Mouse (Mus musculus): ENCODE measurements around the gene Rxra.

The Rxra gene

GRCm38 (mm10) chr2:27791571-27791970 is 115.3 kb downstream of the Rxra start:
- ChIA-PET POLR2A (no interaction called here), CTCF (no interaction called here)

GRCm38 (mm10) chr2:27799018-27799417 is 122.8 kb downstream of the Rxra start:
- ChIA-PET POLR2A (no interaction called here), CTCF (no interaction called here)

- ChIA-PET CTCF (interaction anchor here in 2 of 4 experiments (0.7 to 1.1 kb wide), 3 partner anchors 305 to 917 kb away, joined by 3 read pairs; no protein-coding TSS in a partner anchor), POLR2A (interaction anchor here in 1 of 4 experiments (0.8 kb wide), 1 partner anchor 84 kb away, joined by 3 read pairs; no protein-coding TSS in a partner anchor)
Measured at GRCm38 (mm10) chr2:27801041-27801440, 124.8 kb downstream of the Rxra start.

GRCm38 (mm10) chr2:27802493-27802892 is 126.3 kb downstream of the Rxra start:
- POLR2A ChIA-PET: no interaction called here
- CTCF ChIA-PET: no interaction called here

GRCm38 (mm10) chr2:27806691-27807090 is 130.5 kb downstream of the Rxra start:
- CTCF ChIA-PET: interaction anchor here in 1 of 4 experiments (0.9 kb wide), 1 partner anchor 32 kb away, joined by 4 read pairs; no protein-coding TSS in a partner anchor
- POLR2A ChIA-PET: interaction anchor here in 1 of 4 experiments (0.5 kb wide), 1 partner anchor 578 kb away, joined by 5 read pairs; no protein-coding TSS in a partner anchor

GRCm38 (mm10) chr2:27807684-27808083 is 131.4 kb downstream of the Rxra start:
- POLR2A ChIA-PET: no interaction called here
- CTCF ChIA-PET: interaction anchor here in 1 of 4 experiments (0.9 kb wide), 1 partner anchor 33 kb away, joined by 4 read pairs; no protein-coding TSS in a partner anchor

GRCm38 (mm10) chr2:27809897-27810296 is 133.7 kb downstream of the Rxra start:
- ChIA-PET POLR2A (interaction anchor here in 1 of 4 experiments (0.5 kb wide), 1 partner anchor 280 kb away, joined by 3 read pairs; no protein-coding TSS in a partner anchor), CTCF (interaction anchor here in 1 of 4 experiments (0.9 kb wide), 1 partner anchor 91 kb away, joined by 3 read pairs; no protein-coding TSS in a partner anchor)
